Mouse (Mus musculus) neural tube, embryonic 13.5 days (tissue): ENCODE results near the gene Mbnl1. TPM values are rescaled to one million over a fixed set of nuclear protein-coding genes. Genes with fewer than 3 reads are reported as not detected.

Experiments used
- ATAC-seq: fragments of 200-750 bp; cut with Nextera tagmentation; 2 replicates; pipeline ENCODE4 v1.8.0; 2017; ENCODE audit warnings: low read depth, mild to moderate bottlenecking, moderate TSS enrichment, moderate library complexity
- H3K27ac ChIP-seq: fragments of 300-500 bp; sonication (generic); replicated peaks from 2 replicates; pipeline ENCODE4 v1.5.1; 2015; ENCODE audit warnings: moderate library complexity, mild to moderate bottlenecking, inconsistent platforms
- H3K27me3 ChIP-seq: fragments of 300-500 bp; sonication (generic); 2 replicates; pipeline ENCODE4 v1.6.1; 2015; ENCODE audit warnings: mild to moderate bottlenecking, inconsistent platforms
- H3K36me3 ChIP-seq: fragments of 300-500 bp; sonication (generic); 2 replicates; pipeline ENCODE4 v1.6.1; 2015; ENCODE audit warnings: mild to moderate bottlenecking, inconsistent platforms
- H3K4me1 ChIP-seq: fragments of 300-500 bp; sonication (generic); replicated peaks from 2 replicates; pipeline ENCODE4 v1.6.1; 2015; ENCODE audit warnings: inconsistent platforms
- H3K4me2 ChIP-seq: fragments of 300-500 bp; sonication (generic); 2 replicates; pipeline ENCODE4 v1.6.1; 2015; ENCODE audit warnings: inconsistent platforms, mild to moderate bottlenecking, moderate library complexity
- H3K4me3 ChIP-seq: fragments of 300-500 bp; sonication (generic); 2 replicates; pipeline ENCODE4 v1.5.1; 2015; ENCODE audit warnings: mild to moderate bottlenecking, inconsistent platforms
- H3K9ac ChIP-seq: fragments of 300-500 bp; sonication (generic); 2 replicates; pipeline ENCODE4 v1.6.1; 2015; ENCODE audit warnings: moderate library complexity, mild to moderate bottlenecking, inconsistent platforms
- H3K9me3 ChIP-seq: fragments of 300-500 bp; sonication (generic); 2 replicates; pipeline ENCODE4 v1.6.1; 2016; ENCODE audit warnings: inconsistent platforms
- WGBS: fragments of 180-500 bp; shearing (Covaris S2); methylation state at CpG from one replicate; pipeline ENCODE4 v1.1.7; 2015; 5-methylcytosine and 5-hydroxymethylcytosine counted together
- polyA plus RNA-seq: library from polyadenylated mRNA; unstranded; fragments of >200 nt; fragmentation: Nextera tagmentation; extraction: Ambion mirVana; gene quantifications from 2 replicates; pipeline ENCODE4 v1.2.1, GENCODE M21; 2015

The Mbnl1 gene
- polyA plus RNA-seq, 1 experiment from 2014 or later, result 54.7 TPM

GRCm38 (mm10) chr3:60608952-60609403 is 136.3 kb downstream of the Mbnl1 start:
- ATAC-seq, result no peak
- H3K27me3 ChIP-seq, result no peaks in the 10 kb centered on the region
- no peaks in the 10 kb centered on the region for H3K4me1 ChIP-seq
- H3K4me3 ChIP-seq, result no peak overlapping the region
- 6% methylated on average over 2 of the region's 2 CpGs for WGBS
- no peak overlapping the region for H3K4me2 ChIP-seq
- H3K9me3 ChIP-seq, result no peaks in the 10 kb centered on the region
- no peak overlapping the region for H3K9ac ChIP-seq
- no peak overlapping the region for H3K27ac ChIP-seq
- no peaks in the 10 kb centered on the region for H3K36me3 ChIP-seq

GRCm38 (mm10) chr3:60611839-60612238 is 139.2 kb downstream of the Mbnl1 start:
- Histone ChIP-seq H3K36me3 (no peaks in the 10 kb centered on the region), H3K4me2 (no peak overlapping the region), H3K9ac (no peak overlapping the region), H3K27ac (no peak overlapping the region), H3K4me1 (peaks cover 9% of the 10 kb centered on the region), H3K9me3 (no peaks in the 10 kb centered on the region), H3K27me3 (no peaks in the 10 kb centered on the region), H3K4me3 (no peak overlapping the region)
- 16% methylated on average over 2 of the region's 2 CpGs for WGBS
- no peak for ATAC-seq

- no peaks in the 10 kb centered on the region for H3K9me3 ChIP-seq
- no peak overlapping the region for H3K9ac ChIP-seq
- no peaks in the 10 kb centered on the region for H3K36me3 ChIP-seq
- H3K27ac ChIP-seq, result no peak overlapping the region
- ATAC-seq, result no peak
- WGBS, result 93% methylated on average over 7 of the region's 7 CpGs
- peaks cover 9% of the 10 kb centered on the region for H3K4me1 ChIP-seq
- no peak overlapping the region for H3K4me2 ChIP-seq
- H3K4me3 ChIP-seq, result no peak overlapping the region
- H3K27me3 ChIP-seq, result no peaks in the 10 kb centered on the region
These were observed 140.5 kb downstream of the Mbnl1 start for GRCm38 (mm10) chr3:60613121-60613520.

DNA sequence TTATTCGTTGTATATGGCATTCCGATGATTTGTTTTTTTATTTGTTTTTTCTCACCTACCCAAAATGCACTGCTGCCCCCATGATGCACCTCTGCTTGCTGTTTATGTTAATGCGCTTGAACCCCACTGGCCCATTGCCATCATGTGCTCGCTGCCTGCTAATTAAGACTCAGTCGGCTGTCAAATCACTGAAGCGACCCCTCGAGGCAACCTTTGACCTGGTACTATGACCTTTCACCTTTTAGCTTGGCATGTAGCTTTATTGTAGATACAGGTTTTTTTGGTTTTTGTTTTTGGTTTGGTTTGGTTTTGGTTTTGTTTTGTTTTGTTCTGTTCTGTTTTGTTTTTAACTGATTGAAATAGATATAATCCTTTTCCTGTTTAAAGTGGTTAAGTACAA is 141.9 kb downstream of the Mbnl1 start:
- peaks cover 9% of the 10 kb centered on the region for H3K4me1 ChIP-seq
- H3K36me3 ChIP-seq, result no peaks in the 10 kb centered on the region
- no peaks in the 10 kb centered on the region for H3K27me3 ChIP-seq
- H3K4me3 ChIP-seq, result no peak overlapping the region
- 89% methylated on average over 7 of the region's 7 CpGs for WGBS
- no peak overlapping the region for H3K27ac ChIP-seq
- H3K9ac ChIP-seq, result no peak overlapping the region
- H3K9me3 ChIP-seq, result no peaks in the 10 kb centered on the region
- H3K4me2 ChIP-seq, result no peak overlapping the region
- no peak for ATAC-seq

DNA sequence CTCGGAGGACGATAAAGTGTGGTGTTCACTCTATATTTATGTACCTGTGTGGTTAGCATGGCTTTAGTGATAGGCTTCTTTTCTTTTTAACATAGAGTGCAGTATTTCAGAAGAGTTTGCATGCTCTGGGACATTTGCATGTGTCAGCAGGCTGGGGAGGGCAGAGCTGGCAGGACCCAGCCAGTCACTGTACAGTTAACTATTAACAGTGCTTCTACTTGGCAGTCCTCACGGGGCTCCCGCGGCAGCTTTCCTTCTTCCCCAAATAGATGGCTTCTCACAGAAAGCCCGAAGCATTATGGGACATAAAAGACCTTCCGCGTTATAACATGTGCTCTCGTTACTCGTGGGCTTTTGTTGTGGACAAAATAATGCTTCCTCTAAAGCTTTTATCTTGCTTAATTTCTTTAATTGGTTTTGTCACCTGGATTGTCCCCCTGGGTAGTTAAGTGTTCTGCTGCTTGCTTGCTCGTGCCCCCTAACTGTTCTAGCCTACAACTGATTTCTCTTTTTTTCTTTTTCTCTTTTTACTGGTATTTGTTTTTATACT is 142.5 kb downstream of the Mbnl1 start:
- no peaks in the 10 kb centered on the region for H3K27me3 ChIP-seq
- H3K9me3 ChIP-seq, result no peaks in the 10 kb centered on the region
- no peak overlapping the region for H3K9ac ChIP-seq
- WGBS, result 57% methylated on average over 11 of the region's 11 CpGs
- H3K36me3 ChIP-seq, result no peaks in the 10 kb centered on the region
- H3K4me3 ChIP-seq, result no peak overlapping the region
- peak overlapping the region; percentile 21; the same call in 1 of the 2 replicates for H3K4me2 ChIP-seq
- ATAC-seq, result no peak
- no peak overlapping the region for H3K27ac ChIP-seq
- peaks cover 9% of the 10 kb centered on the region for H3K4me1 ChIP-seq

GRCm38 (mm10) chr3:60615615-60616014 is 143.0 kb downstream of the Mbnl1 start:
- no peak overlapping the region for H3K9ac ChIP-seq
- no peak for ATAC-seq
- WGBS, result 63% methylated on average over 7 of the region's 7 CpGs
- H3K9me3 ChIP-seq, result no peaks in the 10 kb centered on the region
- H3K4me3 ChIP-seq, result no peak overlapping the region
- no peaks in the 10 kb centered on the region for H3K27me3 ChIP-seq
- no peaks in the 10 kb centered on the region for H3K36me3 ChIP-seq
- peak overlapping the region; percentile 21; the same call in 1 of the 2 replicates for H3K4me2 ChIP-seq
- H3K27ac ChIP-seq, result no peak overlapping the region
- peaks cover 9% of the 10 kb centered on the region for H3K4me1 ChIP-seq

GRCm38 (mm10) chr3:60616147-60616546 is 143.5 kb downstream of the Mbnl1 start:
- Histone ChIP-seq H3K36me3 (no peaks in the 10 kb centered on the region), H3K4me3 (no peak overlapping the region), H3K27ac (no peak overlapping the region), H3K4me2 (no peak overlapping the region), H3K9ac (no peak overlapping the region), H3K9me3 (no peaks in the 10 kb centered on the region), H3K27me3 (no peaks in the 10 kb centered on the region), H3K4me1 (peaks cover 12% of the 10 kb centered on the region)
- ATAC-seq, result no peak
- 84% methylated on average over 2 of the region's 2 CpGs for WGBS

GRCm38 (mm10) chr3:60617643-60618042 is 145.0 kb downstream of the Mbnl1 start:
- H3K9me3 ChIP-seq, result no peaks in the 10 kb centered on the region
- no peak overlapping the region for H3K4me3 ChIP-seq
- 86% methylated on average over 1 of the region's 1 CpGs for WGBS
- H3K36me3 ChIP-seq, result no peaks in the 10 kb centered on the region
- peaks cover 12% of the 10 kb centered on the region for H3K4me1 ChIP-seq
- H3K4me2 ChIP-seq, result no peak overlapping the region
- no peak for ATAC-seq
- H3K27me3 ChIP-seq, result no peaks in the 10 kb centered on the region
- H3K27ac ChIP-seq, result no peak overlapping the region
- H3K9ac ChIP-seq, result no peak overlapping the region

DNA sequence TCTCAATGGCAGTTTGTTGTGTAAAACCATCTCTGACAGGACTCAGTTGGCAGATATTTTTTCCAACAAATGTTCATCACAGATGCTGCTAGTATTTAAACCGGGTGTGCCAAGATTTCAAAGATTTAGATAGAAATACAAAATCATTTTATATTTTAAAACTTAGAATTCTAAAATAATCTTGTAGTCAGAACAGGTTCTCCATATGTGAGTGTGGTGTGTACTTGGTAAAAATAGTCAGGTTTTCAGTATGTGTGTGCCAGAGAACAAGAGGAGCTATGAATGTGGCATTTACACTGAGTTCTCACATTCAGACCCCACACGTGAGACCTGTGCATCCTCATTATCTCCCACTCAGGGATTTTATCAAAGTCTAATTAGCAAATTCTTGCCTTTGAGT is 147.6 kb downstream of the Mbnl1 start:
- H3K9me3 ChIP-seq, result no peaks in the 10 kb centered on the region
- no peak for ATAC-seq
- no peaks in the 10 kb centered on the region for H3K36me3 ChIP-seq
- H3K9ac ChIP-seq, result no peak overlapping the region
- H3K4me2 ChIP-seq, result no peak overlapping the region
- no peaks in the 10 kb centered on the region for H3K27me3 ChIP-seq
- H3K4me1 ChIP-seq, result peaks cover 7% of the 10 kb centered on the region
- no peak overlapping the region for H3K4me3 ChIP-seq
- 88% methylated on average over 2 of the region's 2 CpGs for WGBS
- no peak overlapping the region for H3K27ac ChIP-seq

DNA sequence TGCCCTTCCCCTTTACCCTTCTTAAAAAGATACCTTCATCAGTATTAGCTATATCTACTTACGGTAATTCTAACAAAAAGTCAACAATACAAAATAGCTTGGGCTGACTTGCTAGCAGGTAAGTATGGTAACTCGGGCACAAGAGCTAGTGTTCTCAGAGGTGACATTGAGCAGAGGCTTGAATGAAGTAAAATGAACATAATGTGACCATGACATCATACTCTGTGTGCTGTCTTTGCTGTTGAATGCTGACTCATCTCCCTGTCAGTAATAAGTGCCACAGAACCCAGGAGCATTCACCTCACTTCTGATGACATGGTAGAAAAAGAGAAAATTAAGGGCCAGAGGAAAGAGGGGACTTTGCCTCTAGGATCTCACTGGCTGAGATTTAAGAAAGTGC is 158.6 kb downstream of the Mbnl1 start:
- Histone ChIP-seq H3K9ac (no peak overlapping the region), H3K4me2 (no peak overlapping the region), H3K4me1 (no peaks in the 10 kb centered on the region), H3K27ac (no peak overlapping the region), H3K9me3 (no peaks in the 10 kb centered on the region), H3K27me3 (no peaks in the 10 kb centered on the region), H3K4me3 (no peak overlapping the region), H3K36me3 (0 out of 2 replicates have a peak, but pooled peaks cover 12% of the 10 kb centered on the region)
- no peak for ATAC-seq
- WGBS, result 89% methylated on average over 2 of the region's 2 CpGs

GRCm38 (mm10) chr3:60631754-60632153 is 159.1 kb downstream of the Mbnl1 start:
- Histone ChIP-seq H3K9ac (no peak overlapping the region), H3K4me2 (no peak overlapping the region), H3K9me3 (no peaks in the 10 kb centered on the region), H3K27me3 (no peaks in the 10 kb centered on the region), H3K4me1 (no peaks in the 10 kb centered on the region), H3K4me3 (no peak overlapping the region), H3K36me3 (0 out of 2 replicates have a peak, but pooled peaks cover 10% of the 10 kb centered on the region), H3K27ac (no peak overlapping the region)
- no peak for ATAC-seq
- WGBS, result 87% methylated on average over 5 of the region's 5 CpGs

DNA sequence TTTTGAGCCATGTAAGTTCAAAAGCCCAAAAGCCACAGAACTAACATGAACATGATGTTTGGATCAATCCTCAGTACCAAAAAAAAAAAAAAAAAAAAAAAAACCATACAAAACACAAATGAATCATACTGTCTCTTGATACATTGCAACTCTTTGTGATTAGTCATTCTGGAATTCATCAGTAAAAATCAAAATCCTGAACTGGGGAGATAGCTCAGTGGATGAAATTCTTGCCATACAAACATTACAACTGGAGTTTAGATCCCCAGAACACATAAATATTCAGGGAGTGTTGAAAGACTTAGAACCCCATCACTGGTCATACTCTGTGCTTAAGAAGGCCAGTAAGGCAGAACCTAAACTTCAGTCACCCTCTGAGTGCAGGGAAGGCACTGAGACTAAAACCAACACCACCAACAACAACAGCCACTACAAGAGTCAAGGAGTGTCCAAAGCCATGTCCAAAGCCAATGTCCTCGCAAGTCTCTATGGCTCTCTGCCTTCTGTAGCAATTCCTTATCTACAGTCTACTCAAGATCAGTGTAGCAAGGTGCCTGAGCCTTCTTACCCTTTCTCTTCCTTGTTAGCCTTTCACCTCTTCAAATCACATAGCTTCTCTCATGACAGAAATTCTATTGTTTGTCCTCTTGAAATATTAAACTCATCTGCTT is 160.3 kb downstream of the Mbnl1 start:
- Histone ChIP-seq H3K9ac (no peak overlapping the region), H3K36me3 (0 out of 2 replicates have a peak, but pooled peaks cover 10% of the 10 kb centered on the region), H3K4me1 (no peaks in the 10 kb centered on the region), H3K4me2 (no peak overlapping the region), H3K27me3 (no peaks in the 10 kb centered on the region), H3K4me3 (no peak overlapping the region), H3K9me3 (no peaks in the 10 kb centered on the region), H3K27ac (no peak overlapping the region)
- 97% methylated on average over 1 of the region's 1 CpGs for WGBS
- no peak for ATAC-seq

GRCm38 (mm10) chr3:60638530-60638929 is 165.9 kb downstream of the Mbnl1 start:
- Histone ChIP-seq H3K36me3 (no peaks in the 10 kb centered on the region), H3K4me3 (no peak overlapping the region), H3K4me2 (no peak overlapping the region), H3K9me3 (no peaks in the 10 kb centered on the region), H3K9ac (no peak overlapping the region), H3K27me3 (no peaks in the 10 kb centered on the region), H3K27ac (no peak overlapping the region), H3K4me1 (no peaks in the 10 kb centered on the region)
- no peak for ATAC-seq
- 82% methylated on average over 3 of the region's 3 CpGs for WGBS
